Mouse (Mus musculus): ENCODE measurements around the gene Rps24. TPM values are rescaled to one million over a fixed set of nuclear protein-coding genes. Genes with fewer than 3 reads are reported as not detected.

The Rps24 gene
- total and polyA plus RNA-seq, 3 experiments: 642 to 971 (median 851) TPM

GRCm38 (mm10) chr14:24490468-24491265, 3.7 kb downstream of the Rps24 start:
- Histone ChIP-seq H3K4me3 (peak overlapping the region; percentile 62), H3K79me2 (replicated peaks; ENCODE audit: control insufficient read depth, insufficient read depth, low read length) (no peaks in the 10 kb centered on the region), H3K4me1 (ENCODE audit: control insufficient read depth, insufficient read depth, low read length) (peaks cover 8% of the 10 kb centered on the region), H3K9ac (ENCODE audit: low read depth, low read length) (peak overlapping the region; percentile 78), H3K27ac (peak overlapping the region; percentile 79), H3K36me3 (ENCODE audit: control insufficient read depth, insufficient read depth, low read length) (peaks cover 32% of the 10 kb centered on the region), H3K27me3 (ENCODE audit: control insufficient read depth, insufficient read depth, low read length) (no peaks in the 10 kb centered on the region)
- TF ChIP-seq CTCF (IDR thresholded peaks at IDR 0.05) (no peak), POLR2A (IDR thresholded peaks at IDR 0.05; ENCODE audit: insufficient read depth, low read depth, low read length) (peak; percentile 97), EP300 (IDR thresholded peaks at IDR 0.05; ENCODE audit: insufficient read depth, low read depth, low read length) (0 out of 2 replicates have a peak, but pooled peaks have one; percentile 27)
- intact Hi-C loops (cut with DNase I): no loop called here
- WGBS: under 1% methylated on average over 64 of the region's 64 CpGs
- DNase-seq: peak; percentile 95 to 97

GRCm38 (mm10) chr14:24491266-24491981, 4.5 kb downstream of the Rps24 start:
- DNase-seq: no peak
- Histone ChIP-seq H3K27me3 (ENCODE audit: control insufficient read depth, insufficient read depth, low read length) (no peaks in the 10 kb centered on the region), H3K79me2 (replicated peaks; ENCODE audit: control insufficient read depth, insufficient read depth, low read length) (no peaks in the 10 kb centered on the region), H3K4me3 (peak overlapping the region; percentile 62), H3K9ac (ENCODE audit: low read depth, low read length) (peak overlapping the region; percentile 78), H3K4me1 (ENCODE audit: control insufficient read depth, insufficient read depth, low read length) (peaks cover 6% of the 10 kb centered on the region), H3K27ac (peak overlapping the region; percentile 79), H3K36me3 (ENCODE audit: control insufficient read depth, insufficient read depth, low read length) (peaks cover 35% of the 10 kb centered on the region)
- no peak for TF ChIP-seq CTCF (IDR thresholded peaks at IDR 0.05)
- TF ChIP-seq POLR2A (IDR thresholded peaks at IDR 0.05; ENCODE audit: insufficient read depth, low read depth, low read length): no peak
- no peak for TF ChIP-seq EP300 (IDR thresholded peaks at IDR 0.05; ENCODE audit: insufficient read depth, low read depth, low read length)
- WGBS: 10% methylated on average over 11 of the region's 11 CpGs
- intact Hi-C loops (cut with DNase I): no loop called here

GRCm38 (mm10) chr14:24493256-24493655, 6.3 kb downstream of the Rps24 start:
- Histone ChIP-seq H3K9ac (ENCODE audit: low read depth, low read length) (no peak overlapping the region), H3K79me2 (replicated peaks; ENCODE audit: control insufficient read depth, insufficient read depth, low read length) (no peaks in the 10 kb centered on the region), H3K4me3 (no peak overlapping the region), H3K4me1 (ENCODE audit: control insufficient read depth, insufficient read depth, low read length) (peaks cover 7% of the 10 kb centered on the region), H3K36me3 (ENCODE audit: control insufficient read depth, insufficient read depth, low read length) (peaks cover 41% of the 10 kb centered on the region), H3K27ac (no peak overlapping the region), H3K27me3 (ENCODE audit: control insufficient read depth, insufficient read depth, low read length) (no peaks in the 10 kb centered on the region)
- intact Hi-C loops (cut with DNase I): no loop called here
- TF ChIP-seq POLR2A (IDR thresholded peaks at IDR 0.05; ENCODE audit: insufficient read depth, low read depth, low read length) (no peak), CTCF (IDR thresholded peaks at IDR 0.05) (no peak), EP300 (IDR thresholded peaks at IDR 0.05; ENCODE audit: insufficient read depth, low read depth, low read length) (no peak)
- no peak for DNase-seq
- WGBS: 89% methylated on average over 9 of the region's 9 CpGs

- intact Hi-C loops (cut with DNase I): no loop called here
- Histone ChIP-seq H3K79me2 (replicated peaks; ENCODE audit: control insufficient read depth, insufficient read depth, low read length) (no peaks in the 10 kb centered on the region), H3K27me3 (ENCODE audit: control insufficient read depth, insufficient read depth, low read length) (no peaks in the 10 kb centered on the region), H3K4me1 (ENCODE audit: control insufficient read depth, insufficient read depth, low read length) (peaks cover 8% of the 10 kb centered on the region), H3K36me3 (ENCODE audit: control insufficient read depth, insufficient read depth, low read length) (peaks cover 39% of the 10 kb centered on the region), H3K4me3 (no peak overlapping the region), H3K27ac (no peak overlapping the region; the same call in 1 of the 2 replicates), H3K9ac (ENCODE audit: low read depth, low read length) (no peak overlapping the region)
- DNase-seq: peak in 1 of 2 experiments; percentile 31
- no peak for TF ChIP-seq EP300 (IDR thresholded peaks at IDR 0.05; ENCODE audit: insufficient read depth, low read depth, low read length)
- no peak for TF ChIP-seq POLR2A (IDR thresholded peaks at IDR 0.05; ENCODE audit: insufficient read depth, low read depth, low read length)
- TF ChIP-seq CTCF (IDR thresholded peaks at IDR 0.05): no peak
- 48% methylated on average over 1 of the region's 1 CpGs for WGBS
Measured at GRCm38 (mm10) chr14:24496507-24496906, 9.6 kb downstream of the Rps24 start.

- H3K27me3 ChIP-seq (ENCODE audit: control insufficient read depth, insufficient read depth, low read length): no peaks in the 10 kb centered on the region
- peaks cover 6% of the 10 kb centered on the region for H3K4me1 ChIP-seq (ENCODE audit: control insufficient read depth, insufficient read depth, low read length)
- H3K27ac ChIP-seq: no peak overlapping the region
- intact Hi-C loops (cut with DNase I): no loop called here
- H3K79me2 ChIP-seq (replicated peaks; ENCODE audit: control insufficient read depth, insufficient read depth, low read length): no peaks in the 10 kb centered on the region
- H3K9ac ChIP-seq (ENCODE audit: low read depth, low read length): no peak overlapping the region
- no peak for TF ChIP-seq CTCF (IDR thresholded peaks at IDR 0.05)
- TF ChIP-seq POLR2A (IDR thresholded peaks at IDR 0.05; ENCODE audit: insufficient read depth, low read depth, low read length): no peak
- TF ChIP-seq EP300 (IDR thresholded peaks at IDR 0.05; ENCODE audit: insufficient read depth, low read depth, low read length): no peak
- no peak for DNase-seq
- H3K36me3 ChIP-seq (ENCODE audit: control insufficient read depth, insufficient read depth, low read length): peaks cover 31% of the 10 kb centered on the region
- no peak overlapping the region for H3K4me3 ChIP-seq
- WGBS: 77% methylated on average over 1 of the region's 1 CpGs
Measured at GRCm38 (mm10) chr14:24497443-24497842, 10.5 kb downstream of the Rps24 start.

All from heart, adult 2 months (tissue).